Mouse (Mus musculus) subcutaneous adipose tissue, adult 2 months (tissue): ENCODE measurements around the gene Zfp459. TPM values are rescaled to one million over a fixed set of nuclear protein-coding genes. Genes with fewer than 3 reads are reported as not detected.

Experiments
- polyA plus RNA-seq: library from polyadenylated mRNA; depleted of rRNA; stranded (reverse); fragments of >200 nt; gene quantifications from 2 replicates; pipeline ENCODE4 v1.2.3, GENCODE M21; 2012; ENCODE audit warnings: low replicate concordance; rRNA removed

Gene Zfp459
- 0.32 and 0.41 TPM in 2 replicates for polyA plus RNA-seq

GRCm38 (mm10) chr13:67421207-67421857, at the start of gene Zfp459:
Zfp459 (minus strand) TSS chr13:67421418.

GRCm38 (mm10) chr13:67451172-67452020, 30.2 kb upstream of the Zfp459 start, which contains the start of gene Zfp874a:
Zfp874a (minus strand) TSS chr13:67451624.

GRCm38 (mm10) chr13:67399183-67399903, 21.9 kb downstream of the Zfp459 start, which contains the start of gene Zfp429:
Zfp429 (minus strand) TSS chr13:67399819.

DNA sequence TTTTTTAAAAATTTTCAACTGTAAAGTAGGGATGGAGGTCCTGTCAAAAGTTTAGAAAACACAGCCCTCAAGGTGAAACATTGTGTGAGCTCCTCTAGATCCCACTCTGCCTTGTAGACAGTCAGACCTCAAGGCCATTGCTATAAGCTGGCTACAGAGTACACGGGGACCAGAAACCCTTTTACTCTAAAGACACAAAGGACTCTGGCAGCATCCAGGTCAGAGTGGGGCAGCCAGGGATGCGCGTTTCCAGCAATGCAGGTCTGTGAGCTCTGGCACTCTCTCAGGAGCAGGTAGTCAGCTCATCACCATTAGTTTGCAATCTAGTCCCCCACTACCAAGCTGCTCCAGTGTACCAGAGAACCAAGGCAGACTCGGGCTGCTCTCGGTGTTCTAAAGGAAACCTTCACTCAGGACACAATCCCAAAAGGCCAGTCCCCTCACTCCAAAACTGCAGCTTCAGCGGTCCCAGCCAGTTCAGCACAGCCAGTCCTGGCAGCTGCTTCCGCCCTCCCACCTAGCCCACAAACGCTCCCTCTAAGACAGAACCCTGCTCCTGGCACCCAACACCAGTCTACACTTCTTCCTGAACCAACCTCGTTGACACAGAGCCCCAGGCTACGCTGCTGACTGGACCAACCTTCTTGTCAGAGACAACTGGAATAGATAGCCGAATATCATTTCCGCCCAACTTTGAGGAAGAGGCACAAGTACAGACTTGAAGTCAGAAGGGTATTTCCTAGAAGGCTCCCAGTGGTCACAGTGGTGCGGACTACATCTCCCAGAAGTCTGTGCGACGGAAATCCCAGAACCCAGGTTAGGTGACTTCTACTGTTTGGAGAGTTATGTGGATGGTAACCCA, 45.9 kb downstream of the Zfp459 start, which contains the start of the genes Gm28041 and Zfp456:
Gene Gm28041, minus strand, starts transcription at position 684 of the 862 bp plus-strand sequence.
Gene Zfp456, minus strand, starts transcription at position 761 of the 862 bp plus-strand sequence.

GRCm38 (mm10) chr13:67360131-67360744, 61.0 kb downstream of the Zfp459 start, which contains the start of the genes Gm28044 and Zfp953:
Gm28044 (minus strand) TSS chr13:67360536.
Zfp953 (minus strand) TSS chr13:67360605.

Other genes with a start within 250 kb of the Zfp459 start
- 1.8 and 3.8 TPM in 2 replicates for gene Rsl1, start 248.2 kb downstream of the Zfp459 start, polyA plus RNA-seq
- gene Zfp455, start 226.9 kb downstream of the Zfp459 start, polyA plus RNA-seq, result 0.33 and 0.71 TPM in 2 replicates
- 0.34 and 0.78 TPM in 2 replicates for gene Zfp458, start 143.0 kb downstream of the Zfp459 start, polyA plus RNA-seq
- gene Zfp457, start 114.9 kb downstream of the Zfp459 start, polyA plus RNA-seq, result 1.0 and 1.5 TPM in 2 replicates
- 0.95 and 1.3 TPM in 2 replicates for gene Zfp595, start 88.8 kb downstream of the Zfp459 start, polyA plus RNA-seq
- not detected in 2 replicates for gene Gm28044, start 60.9 kb downstream of the Zfp459 start, polyA plus RNA-seq
- gene Zfp953, start 60.8 kb downstream of the Zfp459 start, polyA plus RNA-seq, result 0.35 and 0.37 TPM in 2 replicates
- 0.28 TPM in 1 of 2 replicates, not detected in the other for gene Gm28041, start 45.7 kb downstream of the Zfp459 start, polyA plus RNA-seq
- 0.21 and 0.32 TPM in 2 replicates for gene Zfp456, start 45.6 kb downstream of the Zfp459 start, polyA plus RNA-seq
- gene Zfp429, start 21.6 kb downstream of the Zfp459 start, polyA plus RNA-seq, result 2.2 and 4.0 TPM in 2 replicates
- 2.2 and 5.1 TPM in 2 replicates for gene Zfp874a, start 30.2 kb upstream of the Zfp459 start, polyA plus RNA-seq
- gene Zfp874b, start 62.8 kb upstream of the Zfp459 start, polyA plus RNA-seq, result 4.4 and 5.5 TPM in 2 replicates
- 1.1 and 1.5 TPM in 2 replicates for gene Zfp58, start 79.1 kb upstream of the Zfp459 start, polyA plus RNA-seq
- gene Gm26965, start 104.7 kb upstream of the Zfp459 start, polyA plus RNA-seq, result not detected in 2 replicates
- gene Zfp87, start 104.8 kb upstream of the Zfp459 start, polyA plus RNA-seq, result 23.3 and 37.9 TPM in 2 replicates
- gene Zfp748, start 132.4 kb upstream of the Zfp459 start, polyA plus RNA-seq, result 2.0 and 4.3 TPM in 2 replicates
- gene Zfp729b, start 188.3 kb upstream of the Zfp459 start, polyA plus RNA-seq, result 0.62 and 1.0 TPM in 2 replicates
- 0.17 TPM in 1 of 2 replicates, not detected in the other for gene Gm49345, start 216.4 kb upstream of the Zfp459 start, polyA plus RNA-seq
- gene Zfp729a, start 216.4 kb upstream of the Zfp459 start, polyA plus RNA-seq, result 0.73 and 2.0 TPM in 2 replicates